Mouse (Mus musculus) subcutaneous adipose tissue, adult 2 months (tissue): ENCODE measurements around the gene Coch. TPM values are rescaled to one million over a fixed set of nuclear protein-coding genes. Genes with fewer than 3 reads are reported as not detected.

Experiments used
- polyA plus RNA-seq: library from polyadenylated mRNA; depleted of rRNA; stranded (reverse); fragments of >200 nt; gene quantifications from 2 replicates; pipeline ENCODE4 v1.2.3, GENCODE M21; 2012; ENCODE audit warnings: low replicate concordance; rRNA removed

Coch gene
- 3.6 TPM in 1 of 2 replicates, not detected in the other for polyA plus RNA-seq

GRCm38 (mm10) chr12:51593229-51594029, at the start of gene Coch:
TSS of gene Coch (plus strand) at chr12:51593341.

Other genes with a start within 250 kb of the Coch start
- gene G2e3, start 245.3 kb upstream of the Coch start, polyA plus RNA-seq, result 1.1 and 2.5 TPM in 2 replicates
- gene Scfd1, start 215.8 kb upstream of the Coch start, polyA plus RNA-seq, result 13.9 and 17.5 TPM in 2 replicates
- 8.7 and 17.1 TPM in 2 replicates for gene Ap4s1, start 97.7 kb downstream of the Coch start, polyA plus RNA-seq
- 21.0 and 22.8 TPM in 2 replicates for gene Strn3, start 98.6 kb downstream of the Coch start, polyA plus RNA-seq
- 17.6 and 28.6 TPM in 2 replicates for gene Hectd1, start 236.2 kb downstream of the Coch start, polyA plus RNA-seq